Mouse (Mus musculus) liver, postnatal 0 days (tissue): ENCODE measurements around the gene Dnm3. TPM values are rescaled to one million over a fixed set of nuclear protein-coding genes. Genes with fewer than 3 reads are reported as not detected.

Experiments used
- ATAC-seq: fragments of 200-750 bp; cut with Nextera tagmentation; 2 replicates; pipeline ENCODE4 v1.8.0; 2017; ENCODE audit warnings: mild to moderate bottlenecking, moderate library complexity
- DNase-seq: peaks from one replicate; pipeline ENCODE4 v3.0.0-alpha.2; 2016
- H3K27ac ChIP-seq: fragments of 300-500 bp; sonication (generic); 2 replicates; pipeline ENCODE4 v1.5.1; 2014; ENCODE audit warnings: antibody characterized with exemption, moderate library complexity, mild to moderate bottlenecking, low read depth
- H3K27me3 ChIP-seq: fragments of 300-500 bp; sonication (generic); 2 replicates; pipeline ENCODE4 v1.6.1; 2014; ENCODE audit warnings: low read length, control low read depth, mixed read lengths; ENCODE audit not compliant: insufficient read depth
- H3K36me3 ChIP-seq: fragments of 300-500 bp; sonication (generic); replicated peaks from 2 replicates; pipeline ENCODE4 v1.6.1; 2014; ENCODE audit warnings: mild to moderate bottlenecking, control low read depth, low read length, moderate library complexity, mixed read lengths; ENCODE audit not compliant: insufficient read depth
- H3K4me1 ChIP-seq: fragments of 300-500 bp; sonication (generic); 2 replicates; pipeline ENCODE4 v1.6.1; 2014; ENCODE audit warnings: antibody characterized with exemption, mild to moderate bottlenecking, control low read depth; ENCODE audit not compliant: insufficient read depth
- H3K4me2 ChIP-seq: fragments of 300-500 bp; sonication (generic); 2 replicates; pipeline ENCODE4 v1.6.1; 2014; ENCODE audit warnings: low read depth, mild to moderate bottlenecking, low read length, moderate library complexity, mixed read lengths
- H3K4me3 ChIP-seq: fragments of 300-500 bp; sonication (generic); 2 replicates; pipeline ENCODE4 v1.5.1; 2014; ENCODE audit warnings: low read depth, low read length
- H3K9ac ChIP-seq: fragments of 300-500 bp; sonication (generic); replicated peaks from 2 replicates; pipeline ENCODE4 v1.6.1; 2014; ENCODE audit warnings: mild to moderate bottlenecking, moderate library complexity
- H3K9me3 ChIP-seq: fragments of 300-500 bp; sonication (generic); 2 replicates; pipeline ENCODE4 v1.6.1; 2016; ENCODE audit warnings: mild to moderate bottlenecking, control low read depth, low read length, mixed read lengths
- CTCF ChIP-seq: sonication (generic); IDR thresholded peaks from 2 replicates; pipeline ENCODE4 v1.5.1; 2016; ENCODE audit warnings: antibody characterized with exemption, low read depth
- EP300 ChIP-seq: IDR thresholded peaks from 2 replicates; pipeline ENCODE4 v1.6.1; 2016; ENCODE audit warnings: antibody characterized with exemption, low read depth, mild to moderate bottlenecking
- WGBS: fragments of 180-500 bp; shearing (Covaris S2); extraction: QIAGEN DNeasy Blood & Tissue Kit; methylation state at CpG from one replicate; pipeline ENCODE4 v1.1.7; 2014; ENCODE audit not compliant: insufficient replicate concordance; 5-methylcytosine and 5-hydroxymethylcytosine counted together
- polyA plus RNA-seq: library from polyadenylated mRNA; unstranded; fragments of >200 nt; fragmentation: Nextera tagmentation; extraction: Ambion mirVana; gene quantifications from 2 replicates; pipeline ENCODE4 v1.2.1, GENCODE M21; 2015

The Dnm3 gene
- polyA plus RNA-seq, 1 experiment from 2014 or later: 0.14 TPM

- TF ChIP-seq EP300 (no peak), CTCF (no peak)
- ATAC-seq (no peak), DNase-seq (no peak)
- no peak overlapping the region for H3K4me3 ChIP-seq
- H3K4me1 ChIP-seq: no peaks in the 10 kb centered on the region
- no peak overlapping the region for H3K27ac ChIP-seq
- H3K4me2 ChIP-seq: no peak overlapping the region
- no peaks in the 10 kb centered on the region for H3K27me3 ChIP-seq
- no peak overlapping the region for H3K9ac ChIP-seq
- H3K9me3 ChIP-seq: no peaks in the 10 kb centered on the region
- no peaks in the 10 kb centered on the region for H3K36me3 ChIP-seq
These were observed 255.5 kb downstream of the Dnm3 start for GRCm38 (mm10) chr1:162222353-162222752.

- ATAC-seq (no peak), DNase-seq (no peak)
- Histone ChIP-seq H3K4me1 (no peaks in the 10 kb centered on the region), H3K27me3 (no peaks in the 10 kb centered on the region), H3K36me3 (no peaks in the 10 kb centered on the region), H3K4me2 (no peak overlapping the region), H3K9me3 (no peaks in the 10 kb centered on the region), H3K4me3 (no peak overlapping the region), H3K27ac (no peak overlapping the region), H3K9ac (no peak overlapping the region)
- TF ChIP-seq CTCF (no peak), EP300 (no peak)
- WGBS: 60% methylated on average over 4 of the region's 4 CpGs
These were observed 256.0 kb downstream of the Dnm3 start for GRCm38 (mm10) chr1:162221801-162222301.

- H3K9me3 ChIP-seq: no peaks in the 10 kb centered on the region
- TF ChIP-seq CTCF (no peak), EP300 (no peak)
- DNase-seq: no peak
- ATAC-seq: no peak
- H3K9ac ChIP-seq: no peak overlapping the region
- H3K27ac ChIP-seq: no peak overlapping the region
- H3K27me3 ChIP-seq: no peaks in the 10 kb centered on the region
- no peak overlapping the region for H3K4me3 ChIP-seq
- peaks cover 3% of the 10 kb centered on the region; the same call in 1 of the 2 replicates for H3K4me1 ChIP-seq
- no peaks in the 10 kb centered on the region for H3K36me3 ChIP-seq
- H3K4me2 ChIP-seq: no peak overlapping the region
These were observed 256.9 kb downstream of the Dnm3 start for GRCm38 (mm10) chr1:162220891-162221290.

- H3K27me3 ChIP-seq: no peaks in the 10 kb centered on the region
- TF ChIP-seq EP300 (no peak), CTCF (no peak)
- 76% methylated on average over 1 of the region's 1 CpGs for WGBS
- peaks cover 3% of the 10 kb centered on the region; the same call in 1 of the 2 replicates for H3K4me1 ChIP-seq
- ATAC-seq (no peak), DNase-seq (no peak)
- H3K27ac ChIP-seq: no peak overlapping the region
- no peak overlapping the region for H3K4me3 ChIP-seq
- H3K9me3 ChIP-seq: no peaks in the 10 kb centered on the region
- no peaks in the 10 kb centered on the region for H3K36me3 ChIP-seq
- H3K9ac ChIP-seq: no peak overlapping the region
- H3K4me2 ChIP-seq: no peak overlapping the region
These were observed 258.1 kb downstream of the Dnm3 start for GRCm38 (mm10) chr1:162219781-162220180.

- H3K4me1 ChIP-seq: peaks cover 3% of the 10 kb centered on the region; the same call in 1 of the 2 replicates
- no peak for TF ChIP-seq CTCF
- no peak; the same call in 1 of the 2 replicates for TF ChIP-seq EP300
- H3K36me3 ChIP-seq: no peaks in the 10 kb centered on the region
- no peak overlapping the region; the same call in 1 of the 2 replicates for H3K27ac ChIP-seq
- H3K4me3 ChIP-seq: peak overlapping the region; percentile 23; the same call in 1 of the 2 replicates
- no peaks in the 10 kb centered on the region for H3K9me3 ChIP-seq
- H3K9ac ChIP-seq: no peak overlapping the region
- DNase-seq (no peak), ATAC-seq (no peak)
- no peak overlapping the region for H3K4me2 ChIP-seq
- 49% methylated on average over 8 of the region's 8 CpGs for WGBS
- H3K27me3 ChIP-seq: no peaks in the 10 kb centered on the region
These were observed 259.2 kb downstream of the Dnm3 start for GRCm38 (mm10) chr1:162218530-162219180.

GRCm38 (mm10) chr1:162217340-162217974, 260.4 kb downstream of the Dnm3 start:
- H3K4me2 ChIP-seq: peak overlapping the region; percentile 13; the same call in 1 of the 2 replicates
- no peaks in the 10 kb centered on the region for H3K27me3 ChIP-seq
- H3K9ac ChIP-seq: peak overlapping the region; percentile 34; the same call in 1 of the 2 replicates
- H3K27ac ChIP-seq: peak overlapping the region; percentile 52; the same call in 1 of the 2 replicates
- TF ChIP-seq EP300: no peak
- no peak for TF ChIP-seq CTCF
- WGBS: 56% methylated on average over 15 of the region's 15 CpGs
- DNase-seq (no peak), ATAC-seq (peak; percentile 35; the same call in 1 of the 2 replicates)
- peak overlapping the region; percentile 23; the same call in 1 of the 2 replicates for H3K4me3 ChIP-seq
- no peaks in the 10 kb centered on the region for H3K36me3 ChIP-seq
- no peaks in the 10 kb centered on the region for H3K9me3 ChIP-seq
- peaks cover 3% of the 10 kb centered on the region; the same call in 1 of the 2 replicates for H3K4me1 ChIP-seq
